Mouse (Mus musculus) brain, adult 2 months (tissue): ENCODE measurements around the gene Olfr1214.
"Not testable (repeated sequence)": the region's sequence is repeated elsewhere in the genome, so short reads cannot be mapped to it uniquely, and the experiment has no call there.

Experiments
- DNase-seq: peaks from one replicate; pipeline ENCODE4 v3.0.0; 2011; ENCODE audit warnings: low read depth, low spot score

The Olfr1214 gene

DNA sequence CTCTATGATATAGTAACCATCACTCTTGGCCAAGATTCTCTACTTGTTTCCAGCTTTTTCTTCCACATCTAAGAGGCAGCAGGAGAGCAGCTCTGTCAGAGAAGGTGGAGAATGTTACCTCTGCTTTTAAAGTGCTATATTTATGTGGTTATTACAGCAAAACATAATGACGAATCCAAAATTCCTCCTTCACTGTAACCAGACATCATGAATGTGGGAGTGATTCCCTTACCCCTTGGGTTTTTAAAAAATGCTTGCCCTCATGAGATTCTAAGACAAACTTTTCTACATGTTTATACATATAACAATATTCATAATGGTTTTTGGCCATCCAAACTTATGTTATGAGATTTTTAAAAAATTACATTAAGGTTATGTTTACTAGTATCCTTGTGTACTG is at the start of gene Olfr1214:
Olfr1214 (minus strand) TSS at position 101 of the 400 bp plus-strand sequence.
- no peak for DNase-seq

DNA sequence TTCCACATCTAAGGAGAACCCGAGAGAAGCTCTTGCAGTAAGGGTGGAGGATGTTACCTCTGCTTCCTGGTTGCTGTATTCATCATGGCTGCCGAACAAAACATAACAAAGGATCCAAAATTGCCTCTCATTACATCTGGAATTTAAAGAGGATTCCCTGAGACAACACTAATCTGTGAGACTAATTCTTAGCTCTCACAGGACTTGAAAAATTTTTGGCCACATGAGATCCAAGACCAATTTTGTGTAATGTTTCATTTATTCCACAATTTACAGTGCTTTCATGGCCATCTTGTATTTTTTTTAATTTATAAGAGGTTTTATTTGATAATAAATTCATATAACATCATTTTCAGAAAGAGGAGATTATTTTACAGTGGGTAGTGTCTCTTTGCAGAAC is 39.5 kb upstream of the Olfr1214 start, which contains the start of gene Olfr1217:
Olfr1217 (minus strand) TSS at position 101 of the 400 bp plus-strand sequence.
- no peak for DNase-seq

DNA sequence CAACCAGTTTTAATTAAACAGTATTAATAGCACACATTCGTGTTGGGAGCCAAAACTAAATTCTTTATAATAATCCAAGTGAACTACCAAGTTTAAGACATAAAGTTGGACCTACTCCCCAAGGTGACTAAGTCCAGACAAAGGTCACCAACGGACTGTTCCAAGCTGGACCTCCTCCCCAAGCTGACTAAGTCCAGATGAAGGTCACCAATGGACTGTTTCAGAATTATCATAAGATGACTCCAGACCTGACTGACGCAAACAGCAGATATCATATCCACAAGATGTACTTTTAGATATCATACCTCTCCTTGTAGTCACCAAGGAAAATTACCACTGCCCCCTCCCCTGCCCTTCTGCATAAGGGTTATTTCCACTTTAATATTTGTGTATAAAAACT is 29.0 kb upstream of the Olfr1214 start:
- not testable (repeated sequence) for DNase-seq

DNA sequence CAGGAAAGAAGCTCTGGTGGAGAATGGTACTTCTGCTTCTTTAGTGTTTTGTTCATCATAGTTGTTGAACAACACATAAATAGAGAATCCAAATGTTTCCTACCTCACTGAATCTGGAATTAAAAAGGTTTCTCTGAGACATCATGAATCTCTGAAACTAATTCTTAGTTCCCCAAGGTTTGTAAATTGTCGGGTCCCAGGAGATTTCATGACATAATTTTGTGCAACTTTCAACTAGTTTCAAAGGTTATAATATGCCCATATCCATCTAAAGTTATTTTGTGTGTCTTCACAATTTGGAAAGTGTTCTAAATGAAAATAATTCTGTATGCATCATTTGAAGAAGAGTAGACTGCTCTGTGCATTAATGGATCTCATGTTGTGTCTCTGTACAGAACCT is 25.8 kb upstream of the Olfr1214 start, which contains the start of gene Olfr1216:
Olfr1216 (minus strand) TSS at position 101 of the 400 bp plus-strand sequence.
- DNase-seq, result no peak

DNA sequence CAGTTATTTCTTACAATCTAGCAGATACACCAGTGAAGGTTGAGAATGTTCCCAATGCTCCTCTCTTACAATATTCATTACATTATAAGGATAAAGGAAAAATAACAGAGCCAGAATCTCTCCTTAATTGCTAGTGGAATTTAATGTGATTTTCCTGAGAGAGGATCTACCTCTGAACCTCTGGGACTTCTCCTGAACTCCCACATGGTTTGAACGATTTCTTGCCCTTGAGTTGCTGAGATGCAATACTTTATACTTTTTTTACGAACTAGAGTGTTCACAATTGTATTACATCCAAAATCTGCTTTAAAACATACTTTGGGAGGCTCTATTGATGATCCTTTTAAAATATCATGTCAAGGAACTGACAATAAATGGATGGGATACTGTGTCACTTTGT is 14.4 kb upstream of the Olfr1214 start, which contains the start of gene Olfr1215:
Olfr1215 (minus strand) TSS at position 101 of the 400 bp plus-strand sequence.
- DNase-seq, result no peak

DNA sequence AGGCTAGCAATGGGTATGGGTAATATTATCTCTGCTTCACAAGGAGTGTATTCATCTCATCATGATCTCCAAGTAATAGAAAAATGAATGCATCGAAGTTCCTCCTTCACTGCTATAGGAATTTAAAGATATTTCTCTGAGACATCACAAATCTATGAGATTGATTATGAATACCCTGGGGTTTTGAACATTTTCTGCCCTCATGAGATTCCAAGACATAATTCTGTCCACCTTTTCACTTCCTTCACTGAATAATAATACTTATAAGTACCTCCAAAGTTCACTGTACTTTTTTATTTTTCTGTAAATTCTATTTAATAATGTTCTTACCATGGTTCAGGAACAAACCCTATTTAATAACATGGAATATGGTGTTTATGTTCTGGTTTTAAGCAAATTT is 12.3 kb downstream of the Olfr1214 start, which contains the start of gene Gm13762:
Gm13762 (minus strand) TSS at position 101 of the 400 bp plus-strand sequence.
- DNase-seq, result no peak

DNA sequence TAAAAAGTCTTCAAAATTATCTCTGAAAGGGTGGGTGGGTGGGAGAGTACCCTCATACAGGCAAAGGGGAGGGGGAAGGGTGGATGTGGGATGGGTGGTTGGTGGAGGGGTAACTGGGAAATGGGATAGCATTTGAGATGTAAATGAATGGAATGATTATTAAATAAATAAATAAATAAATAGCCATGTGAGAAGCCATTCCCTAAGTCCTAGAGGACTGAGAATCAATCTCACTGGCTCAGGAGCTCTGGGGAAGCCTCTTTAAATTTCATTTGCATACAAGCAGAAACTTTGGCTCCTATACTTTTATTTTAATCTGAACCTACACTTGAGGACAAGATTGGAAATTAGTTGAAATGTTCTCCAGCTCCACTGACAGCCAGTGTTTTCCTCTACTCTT is 38.8 kb downstream of the Olfr1214 start, which contains the start of gene Olfr1212:
Olfr1212 (plus strand) TSS at position 301 of the 400 bp plus-strand sequence.
- DNase-seq, result no peak

DNA sequence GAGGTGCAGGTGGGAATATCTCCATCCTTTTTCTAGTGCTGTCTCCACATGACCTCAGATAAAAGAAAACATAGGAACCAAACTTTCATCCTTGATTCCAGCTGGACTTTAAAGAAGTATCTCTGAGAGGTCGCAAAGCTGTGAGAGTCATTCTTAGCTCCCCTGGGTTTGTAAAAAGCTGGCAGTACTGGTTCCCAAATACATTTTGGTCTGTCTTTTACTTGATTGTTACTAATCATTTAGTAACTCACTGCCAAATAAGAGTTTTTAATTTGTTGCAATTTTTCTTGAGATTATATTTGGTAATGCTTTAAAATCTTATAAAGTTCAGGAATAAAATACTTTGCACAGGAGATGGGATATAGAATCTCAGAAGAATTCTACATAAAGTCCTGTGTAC is 54.4 kb downstream of the Olfr1214 start, which contains the start of gene Olfr1211:
Olfr1211 (minus strand) TSS at position 101 of the 400 bp plus-strand sequence.
- DNase-seq, result peak; percentile 4
